ENCODE assay signal across 8 mouse cellular contexts in the genomic region with DNA sequence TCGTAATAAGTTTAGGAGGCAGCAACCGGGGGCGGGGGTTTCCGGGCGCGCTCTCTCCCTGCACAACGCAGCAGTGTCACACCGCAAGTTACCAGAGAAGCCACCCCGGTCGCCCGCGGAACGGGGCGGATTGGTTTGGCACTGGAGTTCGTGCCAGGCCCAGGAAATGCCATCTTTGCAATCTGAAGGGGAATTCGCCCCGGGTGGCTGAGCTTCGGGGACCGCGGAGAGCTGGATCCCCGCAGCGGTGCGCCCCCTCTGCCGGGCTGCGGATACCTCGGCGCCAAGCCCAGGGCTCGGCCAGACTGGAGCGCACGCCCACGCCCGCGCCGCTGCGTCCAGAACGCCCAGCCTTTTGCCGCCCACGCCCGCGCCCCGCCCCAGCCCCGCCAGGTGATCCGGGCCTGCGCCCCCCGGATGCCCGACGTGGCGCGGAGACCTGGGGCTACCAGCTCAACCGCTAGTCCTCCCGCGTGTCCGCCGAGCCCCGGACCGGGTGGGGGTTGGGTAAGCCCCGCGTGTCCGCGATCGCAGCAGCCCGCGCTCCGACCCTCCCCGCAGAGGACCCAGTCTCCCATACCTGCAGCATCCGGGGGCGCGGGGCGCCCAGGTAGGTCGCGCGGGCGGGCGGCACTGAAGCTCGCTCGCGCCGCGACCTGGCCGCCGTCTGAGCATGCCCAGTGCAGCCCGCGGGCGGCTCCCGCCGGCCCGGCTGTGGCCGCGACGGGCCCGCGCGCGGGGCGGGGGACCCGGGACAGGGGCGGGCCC. TPM values are rescaled to one million over a fixed set of nuclear protein-coding genes. Genes with fewer than 3 reads are reported as not detected.
DNase-seq lines count a peak whose midpoint lies in the region; ATAC-seq and TF ChIP-seq lines count a peak whose summit lies in the region.

No protein-coding gene starts in this region.

- peak overlapping the region; percentile 71 for H3K4me3 ChIP-seq in cortical plate, adult 2 months (ENCODE audit: insufficient read depth, low read length)

- no peak for TF ChIP-seq CTCF in cortical plate, adult 2 months (IDR thresholded peaks at IDR 0.05; ENCODE audit: extremely low read depth, insufficient read depth, low read length)

- TF ChIP-seq POLR2A in cortical plate, adult 2 months (IDR thresholded peaks at IDR 0.05; ENCODE audit: extremely low read depth, insufficient read depth, low read length), result no peak

- no peaks in the 10 kb centered on the region for H3K4me1 ChIP-seq in cortical plate, adult 2 months (ENCODE audit: control insufficient read depth, insufficient read depth, low read length)

- peak; percentile 56 for ATAC-seq in inflammation-experienced regulatory T-cells, adult 6 months
- no peak for ATAC-seq in erythroid progenitor cell, adult 5-6 weeks (replicated peaks; ENCODE audit: low FRiP score, poor library complexity, severe bottlenecking)

- H3K27ac ChIP-seq in cortical plate, adult 2 months (ENCODE audit: insufficient read depth, low read length), result peak overlapping the region; percentile 86

- DNase-seq in adrenal gland, adult (ENCODE audit: inconsistent age in 2 of 2, low spot score in 1 of 2), result peak; percentile 77 to 91
- peak; percentile 61 for DNase-seq in gastrocnemius, postnatal 25 days
- DNase-seq in left cerebral cortex, postnatal 4 days, result peak; percentile 37
- peak; percentile 36 for DNase-seq in mesoderm, embryonic 11.5 days (ENCODE audit: low read depth, low spot score)
- DNase-seq in right cerebral cortex, postnatal 4 days, result peak; percentile 49

- intact Hi-C loops in left cerebral cortex, postnatal 4 days (cut with DNase I), result no loop called here

RNA-seq across cellular contexts. Expression of gene Ptpn3, which starts 1.8 kb away (rescaled TPM):
- 25.5 and 28.7 TPM in 2 replicates for polyA plus RNA-seq in cortical plate, adult 2 months (2012; rRNA removed)
- 10 to 100 TPM; 40.4 to 46.3 TPM for total RNA-seq in gastrocnemius, postnatal 25 days (2021)
- polyA plus RNA-seq in inflammation-experienced regulatory T-cells, adult 6 months (2017; shearing (Covaris generic)), result 1 to 10 TPM in 2 of 3 experiments, under 1 TPM in 1; 0.98 to 3.4 (median 2.8) TPM
- total RNA-seq in left cerebral cortex, postnatal 4 days (2021), result 10 to 100 TPM in 1 of 2 experiments, 1 to 10 TPM in 1; 9.6 to 12.1 TPM
- total RNA-seq in erythroid progenitor cell, adult 5-6 weeks (2015; ENCODE audit: low replicate concordance), result 4.7 TPM in 1 of 2 replicates, not detected in the other
- 0.26 and 1.4 TPM in 2 replicates for total RNA-seq in erythroid progenitor cell, adult 5-6 weeks (2017; ENCODE audit: low replicate concordance)
